Mouse (Mus musculus) CH12.LX (cell line): Measurements from ENCODE around the gene Hnrnph2.

Source experiments
- HCFC1 ChIP-seq: IDR thresholded peaks from 2 replicates; pipeline ENCODE4 v1.6.1; 2012; ENCODE audit warnings: low read depth, mild to moderate bottlenecking, inconsistent platforms, low read length, improper control_type of control experiment
- JUND ChIP-seq: conservative IDR thresholded peaks from 2 replicates; pipeline ENCODE4 v1.6.1; 2011; ENCODE audit warnings: low read depth, low read length, improper control_type of control experiment
- RCOR1 ChIP-seq: conservative IDR thresholded peaks from 2 replicates; pipeline ENCODE4 v1.6.1; 2012; ENCODE audit warnings: low read depth, mild to moderate bottlenecking, inconsistent platforms, low read length, improper control_type of control experiment
- TBP ChIP-seq: conservative IDR thresholded peaks from 2 replicates; pipeline ENCODE4 v1.6.1; 2011; ENCODE audit warnings: low read depth, low read length, improper control_type of control experiment
- ZNF384 ChIP-seq: IDR thresholded peaks from 2 replicates; pipeline ENCODE4 v1.6.1; 2012; ENCODE audit warnings: low read depth, low read length, improper control_type of control experiment, inconsistent platforms

DNA sequence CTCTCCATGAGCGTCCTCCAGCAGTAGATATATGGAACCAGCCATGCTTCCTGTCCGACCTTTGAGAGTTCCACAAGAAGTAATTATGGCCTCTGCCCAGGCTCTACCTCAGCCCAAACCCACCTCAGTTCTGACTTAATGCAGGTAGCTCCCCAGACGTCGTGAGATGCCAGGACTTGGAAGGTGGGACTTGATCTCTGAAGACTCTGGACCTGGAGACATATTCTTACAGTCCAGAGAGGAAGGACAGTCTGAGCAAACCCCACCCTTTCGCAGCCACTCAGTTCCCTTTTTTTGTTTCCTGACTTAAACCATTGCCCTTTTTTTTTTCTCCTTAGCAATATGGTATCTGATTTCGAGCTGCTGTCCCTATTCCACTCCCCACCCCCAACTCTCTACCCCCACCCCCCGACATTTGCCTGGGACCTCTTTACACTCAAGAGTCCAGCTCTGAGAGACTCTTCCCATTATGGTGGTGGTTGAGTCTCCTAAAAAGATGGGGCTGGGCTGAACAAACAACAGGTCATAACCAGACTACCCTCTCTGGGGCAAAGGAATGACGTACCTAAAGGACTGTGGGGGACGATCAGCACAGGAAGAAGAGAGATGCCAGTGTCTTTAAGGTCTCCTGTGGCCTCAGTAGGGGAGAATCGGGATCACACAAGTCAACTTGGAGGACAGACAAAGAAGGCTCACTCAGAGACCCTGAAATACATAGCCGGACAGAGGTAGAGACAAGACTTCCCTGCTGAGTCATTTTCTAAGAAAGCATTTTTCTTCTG is 17.9 kb upstream of the Hnrnph2 start, which contains the start of gene Btk:
- TF ChIP-seq JUND (no peak), ZNF384 (peak; percentile 87), HCFC1 (peak; percentile 22; the same call in 1 of the 2 replicates), RCOR1 (no peak), TBP (peak; percentile 22; the same call in 1 of the 2 replicates)
